Mouse (Mus musculus) layer of hippocampus, adult 2 months (tissue): Measurements from ENCODE around the gene Slc20a1. TPM values are rescaled to one million over a fixed set of nuclear protein-coding genes. Genes with fewer than 3 reads are reported as not detected.

Source experiments
- DNase-seq, 2 experiments: peaks; one replicate each; pipeline ENCODE4 v3.0.0; 2022; ENCODE audit warnings: low spot score in 2 of 2
- H3K27ac ChIP-seq: fragments of 200-600 bp; 2 replicates; pipeline ENCODE4 v1.8.1; 2022
- H3K4me3 ChIP-seq: fragments of 200-600 bp; 2 replicates; pipeline ENCODE4 v1.8.1; 2022; ENCODE audit warnings: mild to moderate bottlenecking
- CTCF ChIP-seq: fragments of 200-600 bp; conservative IDR thresholded peaks from 2 replicates; pipeline ENCODE4 v1.8.1; 2022; ENCODE audit warnings: antibody characterized with exemption, mild to moderate bottlenecking, moderate library complexity
- total RNA-seq, 2 experiments: library from RNA; stranded (reverse); gene quantifications; 2 replicates each; pipeline ENCODE4 v1.2.3; 2021

Slc20a1 gene
- total RNA-seq, 2 experiments from 2014 or later, result 110 to 124 TPM

GRCm38 (mm10) chr2:129221097-129221632 is 22.6 kb downstream of the Slc20a1 start:
- no peak for TF ChIP-seq CTCF
- no peak overlapping the region for H3K4me3 ChIP-seq
- H3K27ac ChIP-seq, result no peak overlapping the region
- no peak for DNase-seq

- Histone ChIP-seq H3K4me3 (no peak overlapping the region), H3K27ac (no peak overlapping the region)
- no peak for DNase-seq
- no peak for TF ChIP-seq CTCF
Observed at GRCm38 (mm10) chr2:129224178-129224577, 25.6 kb downstream of the Slc20a1 start.

- no peak overlapping the region for H3K27ac ChIP-seq
- no peak for DNase-seq
- no peak overlapping the region for H3K4me3 ChIP-seq
- TF ChIP-seq CTCF, result no peak
Observed at GRCm38 (mm10) chr2:129225251-129225819, 26.8 kb downstream of the Slc20a1 start.

- no peak overlapping the region for H3K4me3 ChIP-seq
- TF ChIP-seq CTCF, result no peak
- DNase-seq, result no peak
Observed at GRCm38 (mm10) chr2:129226296-129226851, 27.8 kb downstream of the Slc20a1 start.

GRCm38 (mm10) chr2:129227011-129227529 is 28.5 kb downstream of the Slc20a1 start:
- no peak overlapping the region for H3K4me3 ChIP-seq
- DNase-seq, result no peak

More at GRCm38 (mm10) chr2:129226296-129226851, 27.8 kb downstream of the Slc20a1 start:
- no peak overlapping the region for H3K27ac ChIP-seq

GRCm38 (mm10) chr2:129227709-129228108 is 29.1 kb downstream of the Slc20a1 start:
- no peak for DNase-seq
- no peak overlapping the region for H3K4me3 ChIP-seq
- TF ChIP-seq CTCF, result no peak
- no peak overlapping the region for H3K27ac ChIP-seq

More at GRCm38 (mm10) chr2:129227011-129227529, 28.5 kb downstream of the Slc20a1 start:
- no peak for TF ChIP-seq CTCF
- H3K27ac ChIP-seq, result no peak overlapping the region

GRCm38 (mm10) chr2:129228571-129228970 is 30.0 kb downstream of the Slc20a1 start:
- no peak overlapping the region for H3K4me3 ChIP-seq
- no peak for DNase-seq
- TF ChIP-seq CTCF, result no peak
- H3K27ac ChIP-seq, result no peak overlapping the region

GRCm38 (mm10) chr2:129229316-129229715 is 30.8 kb downstream of the Slc20a1 start:
- Histone ChIP-seq H3K27ac (no peak overlapping the region), H3K4me3 (no peak overlapping the region)
- no peak for DNase-seq
- TF ChIP-seq CTCF, result no peak

GRCm38 (mm10) chr2:129232023-129232422 is 33.5 kb downstream of the Slc20a1 start:
- H3K4me3 ChIP-seq, result no peak overlapping the region
- H3K27ac ChIP-seq, result no peak overlapping the region; the same call in 1 of the 2 replicates
- no peak for TF ChIP-seq CTCF
- DNase-seq, result peak; percentile 83 to 90

- no peak for DNase-seq
- peak overlapping the region; percentile 18; the same call in 1 of the 2 replicates for H3K27ac ChIP-seq
- TF ChIP-seq CTCF, result no peak
- no peak overlapping the region for H3K4me3 ChIP-seq
Observed at GRCm38 (mm10) chr2:129232484-129232883, 33.9 kb downstream of the Slc20a1 start.

- no peak overlapping the region for H3K27ac ChIP-seq
- DNase-seq, result no peak
- no peak for TF ChIP-seq CTCF
- no peak overlapping the region for H3K4me3 ChIP-seq
Observed at GRCm38 (mm10) chr2:129233218-129233617, 34.7 kb downstream of the Slc20a1 start.

- no peak overlapping the region for H3K27ac ChIP-seq
Observed at GRCm38 (mm10) chr2:129233803-129234477, 35.4 kb downstream of the Slc20a1 start.

GRCm38 (mm10) chr2:129234731-129235130 is 36.2 kb downstream of the Slc20a1 start:
- Histone ChIP-seq H3K27ac (no peak overlapping the region), H3K4me3 (no peak overlapping the region)
- no peak for DNase-seq
- TF ChIP-seq CTCF, result no peak

More at GRCm38 (mm10) chr2:129233803-129234477, 35.4 kb downstream of the Slc20a1 start:
- no peak overlapping the region for H3K4me3 ChIP-seq
- no peak for TF ChIP-seq CTCF
- no peak for DNase-seq
